Mouse (Mus musculus) heart, postnatal 0 days (tissue): ENCODE data around the gene Hexim2.

Experiments used
- CTCF ChIP-seq: IDR thresholded peaks from 2 replicates; pipeline ENCODE4 v1.5.1; 2016; ENCODE audit warnings: antibody characterized with exemption, control low read depth, low read depth
- EP300 ChIP-seq: IDR thresholded peaks from 2 replicates; pipeline ENCODE4 v1.6.1; 2016; ENCODE audit warnings: antibody characterized with exemption, low read depth

GRCm38 (mm10) chr11:103104469-103104868 is 27.8 kb upstream of the Hexim2 start:
- TF ChIP-seq CTCF (no peak), EP300 (no peak)
